Mouse (Mus musculus) forebrain, embryonic 11.5 days (tissue): ENCODE results near the gene Sdf4. TPM values are rescaled to one million over a fixed set of nuclear protein-coding genes. Genes with fewer than 3 reads are reported as not detected.

Experiments
- ATAC-seq: fragments of 200-750 bp; cut with Nextera tagmentation; replicated peaks from 2 replicates; pipeline ENCODE4 v1.8.0; 2017; ENCODE audit warnings: moderate TSS enrichment; ENCODE audit not compliant: low FRiP score
- DNase-seq: peaks from one replicate; pipeline ENCODE4 v3.0.0-alpha.2; 2017; ENCODE audit warnings: low spot score
- H3K27ac ChIP-seq: fragments of 300-500 bp; sonication (generic); 2 replicates; pipeline ENCODE4 v1.5.1; 2014; ENCODE audit warnings: low read depth, low read length
- H3K27me3 ChIP-seq: fragments of 300-500 bp; sonication (generic); 2 replicates; pipeline ENCODE4 v1.6.1; 2014; ENCODE audit warnings: mild to moderate bottlenecking, low read length, mixed read lengths; ENCODE audit not compliant: control insufficient read depth, insufficient read depth
- H3K36me3 ChIP-seq: fragments of 300-500 bp; sonication (generic); 2 replicates; pipeline ENCODE4 v1.6.1; 2014; ENCODE audit warnings: mild to moderate bottlenecking, low read length, moderate library complexity, mixed read lengths; ENCODE audit not compliant: control insufficient read depth, insufficient read depth
- H3K4me1 ChIP-seq: fragments of 300-500 bp; sonication (generic); replicated peaks from 2 replicates; pipeline ENCODE4 v1.6.1; 2014; ENCODE audit warnings: low read length, mixed read lengths; ENCODE audit not compliant: control insufficient read depth, insufficient read depth
- H3K4me2 ChIP-seq: fragments of 300-500 bp; sonication (generic); 2 replicates; pipeline ENCODE4 v1.6.1; 2014; ENCODE audit warnings: low read depth, mild to moderate bottlenecking, low read length, moderate library complexity, mixed read lengths; ENCODE audit not compliant: severe bottlenecking
- H3K4me3 ChIP-seq: fragments of 300-500 bp; sonication (generic); 2 replicates; pipeline ENCODE4 v1.5.1; 2014; ENCODE audit warnings: low read depth, low read length
- H3K9ac ChIP-seq: fragments of 300-500 bp; sonication (generic); 2 replicates; pipeline ENCODE4 v1.6.1; 2014; ENCODE audit warnings: low read length
- H3K9me3 ChIP-seq: fragments of 300-500 bp; sonication (generic); 2 replicates; pipeline ENCODE4 v1.6.1; 2016; ENCODE audit warnings: low read length, mixed read lengths; ENCODE audit not compliant: control insufficient read depth
- WGBS: fragments of 180-500 bp; shearing (Covaris S2); extraction: QIAGEN DNeasy Blood & Tissue Kit; methylation state at CpG from one replicate; pipeline ENCODE4 v1.1.7; 2014; 5-methylcytosine and 5-hydroxymethylcytosine counted together
- polyA plus RNA-seq: library from polyadenylated mRNA; unstranded; fragments of >200 nt; fragmentation: Nextera tagmentation; extraction: Ambion mirVana; gene quantifications from 2 replicates; pipeline ENCODE4 v1.2.1, GENCODE M21; 2014

The Sdf4 gene
- polyA plus RNA-seq, 1 experiment from 2014 or later = 117 TPM

GRCm38 (mm10) chr4:156053113-156053512 lies 60.4 kb downstream of the Sdf4 start:
- Histone ChIP-seq H3K27ac (no peak overlapping the region), H3K9ac (no peak overlapping the region), H3K27me3 (no peaks in the 10 kb centered on the region), H3K36me3 (no peaks in the 10 kb centered on the region), H3K4me2 (no peak overlapping the region), H3K9me3 (no peaks in the 10 kb centered on the region), H3K4me3 (no peak overlapping the region), H3K4me1 (no peaks in the 10 kb centered on the region)
- WGBS = 90% methylated on average over 4 of the region's 4 CpGs
- no peak for ATAC-seq
- DNase-seq = no peak

- Histone ChIP-seq H3K4me3 (no peak overlapping the region), H3K36me3 (no peaks in the 10 kb centered on the region), H3K4me1 (no peaks in the 10 kb centered on the region), H3K27me3 (no peaks in the 10 kb centered on the region), H3K27ac (no peak overlapping the region), H3K9me3 (no peaks in the 10 kb centered on the region), H3K4me2 (no peak overlapping the region), H3K9ac (no peak overlapping the region; the same call in 1 of the 2 replicates)
- DNase-seq (no peak), ATAC-seq (no peak)
- 87% methylated on average over 4 of the region's 4 CpGs for WGBS
These were observed 61.5 kb downstream of the Sdf4 start for GRCm38 (mm10) chr4:156054130-156054529.

- Histone ChIP-seq H3K9ac (no peak overlapping the region), H3K4me3 (no peak overlapping the region), H3K9me3 (no peaks in the 10 kb centered on the region), H3K27ac (no peak overlapping the region), H3K27me3 (no peaks in the 10 kb centered on the region), H3K4me1 (no peaks in the 10 kb centered on the region), H3K36me3 (no peaks in the 10 kb centered on the region), H3K4me2 (no peak overlapping the region)
- DNase-seq = no peak
- 95% methylated on average over 6 of the region's 6 CpGs for WGBS
- ATAC-seq = no peak
These were observed 61.9 kb downstream of the Sdf4 start for GRCm38 (mm10) chr4:156054606-156055005.

- 90% methylated on average over 5 of the region's 5 CpGs for WGBS
- no peaks in the 10 kb centered on the region for H3K4me1 ChIP-seq
- no peak for ATAC-seq
- H3K36me3 ChIP-seq = no peaks in the 10 kb centered on the region
- H3K4me2 ChIP-seq = no peak overlapping the region
- no peak overlapping the region for H3K27ac ChIP-seq
- no peaks in the 10 kb centered on the region for H3K27me3 ChIP-seq
- H3K9ac ChIP-seq = no peak overlapping the region
- no peaks in the 10 kb centered on the region for H3K9me3 ChIP-seq
- DNase-seq = no peak
- no peak overlapping the region for H3K4me3 ChIP-seq
These were observed 62.5 kb downstream of the Sdf4 start for GRCm38 (mm10) chr4:156055173-156055572.

- WGBS = 67% methylated on average over 10 of the region's 10 CpGs
- DNase-seq (no peak), ATAC-seq (no peak)
- H3K9me3 ChIP-seq = no peaks in the 10 kb centered on the region
- no peak overlapping the region for H3K4me3 ChIP-seq
- H3K27ac ChIP-seq = no peak overlapping the region
- H3K27me3 ChIP-seq = no peaks in the 10 kb centered on the region
- H3K9ac ChIP-seq = no peak overlapping the region
- H3K4me2 ChIP-seq = no peak overlapping the region
- no peaks in the 10 kb centered on the region for H3K4me1 ChIP-seq
- H3K36me3 ChIP-seq = no peaks in the 10 kb centered on the region
These were observed 65.0 kb downstream of the Sdf4 start for GRCm38 (mm10) chr4:156057702-156058101.

- H3K27me3 ChIP-seq = no peaks in the 10 kb centered on the region
- H3K27ac ChIP-seq = no peak overlapping the region
- no peak overlapping the region for H3K4me2 ChIP-seq
- H3K9ac ChIP-seq = no peak overlapping the region
- ATAC-seq (no peak), DNase-seq (no peak)
- WGBS = 75% methylated on average over 9 of the region's 9 CpGs
- no peaks in the 10 kb centered on the region for H3K36me3 ChIP-seq
- H3K9me3 ChIP-seq = no peaks in the 10 kb centered on the region
- no peak overlapping the region for H3K4me3 ChIP-seq
- no peaks in the 10 kb centered on the region; the same call in 1 of the 2 replicates for H3K4me1 ChIP-seq
These were observed 66.2 kb downstream of the Sdf4 start for GRCm38 (mm10) chr4:156058826-156059225.

GRCm38 (mm10) chr4:156059261-156059660 lies 66.6 kb downstream of the Sdf4 start, which contains the start of gene Ttll10:
Gene Ttll10, minus strand, starts transcription at chr4:156059414.
- DNase-seq = no peak
- ATAC-seq = no peak

GRCm38 (mm10) chr4:156059713-156060112 lies 67.0 kb downstream of the Sdf4 start:
- Histone ChIP-seq H3K4me2 (no peak overlapping the region), H3K36me3 (no peaks in the 10 kb centered on the region), H3K4me1 (peaks cover 4% of the 10 kb centered on the region), H3K27ac (no peak overlapping the region), H3K9ac (no peak overlapping the region), H3K9me3 (no peaks in the 10 kb centered on the region), H3K27me3 (no peaks in the 10 kb centered on the region), H3K4me3 (no peak overlapping the region)
- no peak for ATAC-seq
- 32% methylated on average over 10 of the region's 10 CpGs for WGBS
- DNase-seq = no peak

More at GRCm38 (mm10) chr4:156059261-156059660, 66.6 kb downstream of the Sdf4 start, which contains the start of gene Ttll10:
- Histone ChIP-seq H3K27me3 (no peaks in the 10 kb centered on the region), H3K4me1 (peaks cover 3% of the 10 kb centered on the region), H3K4me3 (no peak within 1 kb of the TSS), H3K4me2 (no peak within 1 kb of the TSS), H3K9ac (no peak within 1 kb of the TSS), H3K36me3 (no peaks in the 10 kb centered on the region), H3K9me3 (no peaks in the 10 kb centered on the region), H3K27ac (no peak within 1 kb of the TSS)
- WGBS = 48% methylated on average over 5 of the region's 5 CpGs
